Mouse (Mus musculus): ENCODE results near the gene Rpl35a.

DNA sequence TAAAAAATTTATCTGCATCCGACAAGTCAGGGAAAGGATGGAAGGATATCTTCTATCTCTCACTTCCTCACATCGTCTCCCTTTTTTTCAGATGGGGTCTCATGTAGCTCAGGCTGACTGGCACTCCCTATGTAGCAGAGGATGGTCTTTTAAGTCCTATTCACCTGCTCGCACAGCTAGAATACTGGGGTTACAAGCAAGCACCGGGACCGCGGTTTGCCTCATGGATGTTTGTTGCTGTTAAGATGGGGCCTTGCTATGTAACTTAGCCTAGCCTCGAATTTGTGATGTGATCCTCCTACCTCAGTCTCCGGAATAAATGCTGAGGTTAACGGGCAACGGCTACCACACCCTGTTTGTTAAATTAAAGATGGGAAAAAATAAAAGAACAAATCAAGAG, 598 bp upstream of the Rpl35a start:
- TF ChIP-seq CTCF (IDR thresholded peaks at IDR 0.05; ENCODE audit: extremely low read depth, insufficient read depth, insufficient read length, insufficient replicate concordance), result no peak
- TF ChIP-seq POLR2A (IDR thresholded peaks at IDR 0.05; ENCODE audit: low read depth, low read length), result no peak
